Mouse (Mus musculus): ENCODE data around the gene Gm11563. TPM values are rescaled to one million over a fixed set of nuclear protein-coding genes. Genes with fewer than 3 reads are reported as not detected.
"Not testable (repeated sequence)": the region's sequence is repeated elsewhere in the genome, so short reads cannot be mapped to it uniquely, and the experiment has no call there.

Gene Gm11563
- polyA plus RNA-seq, 2 experiments, result not detected

- H3K9me3 ChIP-seq (ENCODE audit: control insufficient read depth, low read length), result no peaks in the 10 kb centered on the region
- H3K9ac ChIP-seq (ENCODE audit: low read depth, low read length, severe bottlenecking), result no peak overlapping the region
- no peaks in the 10 kb centered on the region for H3K4me1 ChIP-seq (ENCODE audit: control insufficient read depth, insufficient read depth, low read length)
- H3K4me2 ChIP-seq (replicated peaks; ENCODE audit: low read depth, low read length, severe bottlenecking), result no peak overlapping the region
- no peak overlapping the region for H3K4me3 ChIP-seq (replicated peaks; ENCODE audit: low read length)
- TF ChIP-seq POLR2A (IDR thresholded peaks at IDR 0.05; ENCODE audit: borderline replicate concordance, extremely low read depth, insufficient read depth, insufficient read length), result no peak
- H3K36me3 ChIP-seq (ENCODE audit: control insufficient read depth, insufficient read depth, low read length), result no peaks in the 10 kb centered on the region
- H3K27me3 ChIP-seq (ENCODE audit: control insufficient read depth, insufficient read depth, low read length), result no peaks in the 10 kb centered on the region
- no peak overlapping the region for H3K27ac ChIP-seq (replicated peaks; ENCODE audit: low read depth, low read length)
- ATAC-seq (ENCODE audit: low FRiP score, low read depth), result no peak
- 74% methylated on average over 4 of the region's 4 CpGs for WGBS
- no peak for DNase-seq (ENCODE audit: low spot score)
Measured at GRCm38 (mm10) chr11:99659256-99659655, 496 bp upstream of the Gm11563 start.

DNA sequence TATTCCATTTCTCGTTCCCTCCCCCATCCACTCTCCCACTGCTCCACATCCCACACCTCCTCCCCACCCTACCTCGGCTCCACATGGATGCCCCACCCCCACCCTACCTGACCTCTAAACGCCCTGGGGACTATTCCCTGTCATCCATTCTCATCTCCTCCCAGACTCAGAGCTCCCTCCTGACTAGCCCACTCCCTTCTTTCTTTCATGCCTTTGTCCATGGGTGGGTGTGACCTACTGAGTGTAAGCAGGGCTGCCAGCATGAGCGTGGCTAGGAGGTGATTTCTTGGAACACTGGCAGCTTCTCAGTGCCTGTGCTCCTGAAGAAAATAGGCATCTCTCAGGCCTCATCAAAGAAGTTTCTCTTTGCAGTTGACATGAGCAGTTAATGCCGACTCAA is 1.7 kb downstream of the Gm11563 start:
- Histone ChIP-seq H3K27me3 (ENCODE audit: control insufficient read depth, insufficient read depth, low read length) (no peaks in the 10 kb centered on the region), H3K9me3 (ENCODE audit: control insufficient read depth, low read length) (no peaks in the 10 kb centered on the region), H3K4me1 (ENCODE audit: control insufficient read depth, insufficient read depth, low read length) (no peaks in the 10 kb centered on the region), H3K36me3 (ENCODE audit: control insufficient read depth, insufficient read depth, low read length) (no peaks in the 10 kb centered on the region), H3K27ac (replicated peaks; ENCODE audit: low read depth, low read length) (no peak overlapping the region), H3K4me3 (replicated peaks; ENCODE audit: low read length) (no peak overlapping the region), H3K4me2 (replicated peaks; ENCODE audit: low read depth, low read length, severe bottlenecking) (no peak overlapping the region), H3K9ac (ENCODE audit: low read depth, low read length, severe bottlenecking) (no peak overlapping the region)
- TF ChIP-seq POLR2A (IDR thresholded peaks at IDR 0.05; ENCODE audit: borderline replicate concordance, extremely low read depth, insufficient read depth, insufficient read length), result no peak
- WGBS, result 48% methylated on average over 5 of the region's 5 CpGs
- no peak for ATAC-seq (ENCODE audit: low FRiP score, low read depth)
- no peak for DNase-seq (ENCODE audit: low spot score)

GRCm38 (mm10) chr11:99650136-99650535 is 8.6 kb downstream of the Gm11563 start, which contains the start of gene Gm11555:
Gene Gm11555, minus strand, starts transcription at chr11:99650236.
- no peak within 1 kb of the TSS for H3K27ac ChIP-seq (replicated peaks; ENCODE audit: low read depth, low read length)
- H3K4me1 ChIP-seq (ENCODE audit: control insufficient read depth, insufficient read depth, low read length), result no peaks in the 10 kb centered on the region
- H3K9me3 ChIP-seq (ENCODE audit: control insufficient read depth, low read length), result no peaks in the 10 kb centered on the region
- H3K27me3 ChIP-seq (ENCODE audit: control insufficient read depth, insufficient read depth, low read length), result no peaks in the 10 kb centered on the region
- 71% methylated on average over 2 of the region's 2 CpGs for WGBS
- TF ChIP-seq POLR2A (IDR thresholded peaks at IDR 0.05; ENCODE audit: borderline replicate concordance, extremely low read depth, insufficient read depth, insufficient read length), result no peak
- DNase-seq (ENCODE audit: low spot score) (no peak), ATAC-seq (ENCODE audit: low FRiP score, low read depth) (no peak)
- H3K4me3 ChIP-seq (replicated peaks; ENCODE audit: low read length), result no peak within 1 kb of the TSS
- H3K9ac ChIP-seq (ENCODE audit: low read depth, low read length, severe bottlenecking), result no peak within 1 kb of the TSS
- H3K4me2 ChIP-seq (replicated peaks; ENCODE audit: low read depth, low read length, severe bottlenecking), result no peak within 1 kb of the TSS
- no peaks in the 10 kb centered on the region for H3K36me3 ChIP-seq (ENCODE audit: control insufficient read depth, insufficient read depth, low read length)

GRCm38 (mm10) chr11:99646444-99646843 is 12.3 kb downstream of the Gm11563 start:
- ATAC-seq (ENCODE audit: low FRiP score, low read depth) (peak; percentile 34; the same call in 1 of the 2 replicates), DNase-seq (ENCODE audit: low spot score) (peak; percentile 17)
- no peaks in the 10 kb centered on the region for H3K4me1 ChIP-seq (ENCODE audit: control insufficient read depth, insufficient read depth, low read length)
- no peak overlapping the region for H3K4me2 ChIP-seq (replicated peaks; ENCODE audit: low read depth, low read length, severe bottlenecking)
- H3K4me3 ChIP-seq (replicated peaks; ENCODE audit: low read length), result no peak overlapping the region
- no peak overlapping the region for H3K27ac ChIP-seq (replicated peaks; ENCODE audit: low read depth, low read length)
- 76% methylated on average over 15 of the region's 15 CpGs for WGBS
- H3K9ac ChIP-seq (ENCODE audit: low read depth, low read length, severe bottlenecking), result no peak overlapping the region
- no peak for TF ChIP-seq POLR2A (IDR thresholded peaks at IDR 0.05; ENCODE audit: borderline replicate concordance, extremely low read depth, insufficient read depth, insufficient read length)
- no peaks in the 10 kb centered on the region for H3K9me3 ChIP-seq (ENCODE audit: control insufficient read depth, low read length)
- H3K36me3 ChIP-seq (ENCODE audit: control insufficient read depth, insufficient read depth, low read length), result no peaks in the 10 kb centered on the region
- H3K27me3 ChIP-seq (ENCODE audit: control insufficient read depth, insufficient read depth, low read length), result no peaks in the 10 kb centered on the region

DNA sequence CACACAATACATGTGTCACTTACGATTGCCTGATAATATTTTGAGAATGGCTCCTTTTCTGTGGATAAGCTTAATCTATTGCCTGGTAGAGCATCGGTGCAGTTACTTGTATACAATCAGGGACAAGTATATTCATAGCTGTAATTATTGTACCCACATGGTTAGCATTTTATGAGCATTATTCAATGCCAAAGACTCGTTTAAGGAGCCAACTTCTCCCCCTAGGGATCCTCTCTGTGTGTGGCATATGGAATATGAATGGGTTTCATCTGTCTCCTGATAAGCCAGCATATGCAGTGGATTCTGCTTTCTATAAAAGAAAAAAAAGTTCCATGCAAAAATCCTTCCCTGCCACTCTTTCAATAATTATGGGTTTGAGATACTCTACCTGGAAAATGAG is 14.4 kb downstream of the Gm11563 start:
- ATAC-seq (ENCODE audit: low FRiP score, low read depth), result no peak
- Histone ChIP-seq H3K36me3 (ENCODE audit: control insufficient read depth, insufficient read depth, low read length) (no peaks in the 10 kb centered on the region), H3K27me3 (ENCODE audit: control insufficient read depth, insufficient read depth, low read length) (no peaks in the 10 kb centered on the region), H3K27ac (replicated peaks; ENCODE audit: low read depth, low read length) (no peak overlapping the region), H3K4me2 (replicated peaks; ENCODE audit: low read depth, low read length, severe bottlenecking) (no peak overlapping the region), H3K9ac (ENCODE audit: low read depth, low read length, severe bottlenecking) (no peak overlapping the region), H3K4me1 (ENCODE audit: control insufficient read depth, insufficient read depth, low read length) (no peaks in the 10 kb centered on the region), H3K4me3 (replicated peaks; ENCODE audit: low read length) (no peak overlapping the region), H3K9me3 (ENCODE audit: control insufficient read depth, low read length) (no peaks in the 10 kb centered on the region)
- WGBS, result 57% methylated on average over 3 of the region's 3 CpGs
- TF ChIP-seq POLR2A (IDR thresholded peaks at IDR 0.05; ENCODE audit: borderline replicate concordance, extremely low read depth, insufficient read depth, insufficient read length), result no peak
- DNase-seq (ENCODE audit: low spot score), result no peak

DNA sequence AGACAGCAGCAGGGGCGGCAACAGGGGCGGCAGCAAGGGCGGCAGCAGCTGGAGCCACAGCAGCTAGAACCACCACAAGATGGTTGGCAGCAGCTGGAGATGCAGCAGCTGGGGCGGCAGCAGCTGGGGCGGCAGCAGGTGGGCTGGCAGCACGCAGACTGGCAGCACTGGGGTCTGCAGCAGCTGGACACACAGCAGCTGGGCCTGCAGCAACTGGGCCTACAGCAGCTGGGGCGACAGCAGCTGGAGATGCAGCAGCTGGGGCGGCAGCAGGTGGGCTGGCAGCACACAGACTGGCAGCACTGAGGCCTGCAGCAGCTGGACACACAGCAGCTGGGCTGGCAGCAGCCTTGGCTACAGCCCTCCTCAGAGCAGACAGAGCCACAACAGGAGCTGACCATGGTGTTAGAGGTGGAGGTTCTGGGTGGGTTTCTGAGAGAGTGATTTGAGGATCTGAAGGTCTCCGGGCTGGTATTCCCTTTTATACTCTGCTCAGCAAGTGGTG is 15.1 kb downstream of the Gm11563 start, which contains the start of gene Krtap4-7:
Krtap4-7 (minus strand) TSS at position 455 of the 505 bp plus-strand sequence.
- H3K4me3 ChIP-seq (replicated peaks; ENCODE audit: low read length); H3K4me2 ChIP-seq (replicated peaks; ENCODE audit: low read depth, low read length, severe bottlenecking); H3K4me1 ChIP-seq (ENCODE audit: control insufficient read depth, insufficient read depth, low read length); H3K27ac ChIP-seq (replicated peaks; ENCODE audit: low read depth, low read length); DNase-seq (ENCODE audit: low spot score); H3K36me3 ChIP-seq (ENCODE audit: control insufficient read depth, insufficient read depth, low read length); H3K9me3 ChIP-seq (ENCODE audit: control insufficient read depth, low read length); H3K27me3 ChIP-seq (ENCODE audit: control insufficient read depth, insufficient read depth, low read length); ATAC-seq (ENCODE audit: low FRiP score, low read depth); H3K9ac ChIP-seq (ENCODE audit: low read depth, low read length, severe bottlenecking): not testable (repeated sequence)
- WGBS, result 82% methylated on average over 9 of the region's 9 CpGs

Data from limb, embryonic 14.5 days (tissue).